Mouse (Mus musculus): ENCODE measurements around the gene Actn4.
A peak's percentile ranks its signal among the peaks of the same experiment; 100 is the strongest.
"Not testable (repeated sequence)": the region's sequence is repeated elsewhere in the genome, so short reads cannot be mapped to it uniquely, and the experiment has no call there.

Gene Actn4

GRCm38 (mm10) chr7:28921722-28922465 lies 40.2 kb downstream of the Actn4 start:
- DNase-seq, result peak; percentile 43

GRCm38 (mm10) chr7:28921178-28921577 lies 41.0 kb downstream of the Actn4 start:
- no peak for DNase-seq

- peak; percentile 58 for DNase-seq
Observed at GRCm38 (mm10) chr7:28919815-28920214, 42.3 kb downstream of the Actn4 start.

- no peak for DNase-seq
Observed at GRCm38 (mm10) chr7:28918540-28918939, 43.6 kb downstream of the Actn4 start.

- DNase-seq, result peak; percentile 47
Observed at GRCm38 (mm10) chr7:28917503-28918426, 44.4 kb downstream of the Actn4 start.

- DNase-seq, result no peak
Observed at GRCm38 (mm10) chr7:28916491-28916890, 45.6 kb downstream of the Actn4 start.

GRCm38 (mm10) chr7:28913171-28913570 lies 49.0 kb downstream of the Actn4 start:
- DNase-seq, result no peak

GRCm38 (mm10) chr7:28911632-28912031 lies 50.5 kb downstream of the Actn4 start:
- DNase-seq, result no peak

GRCm38 (mm10) chr7:28907195-28907594 lies 54.9 kb downstream of the Actn4 start:
- no peak for DNase-seq

- no peak for DNase-seq
Observed at GRCm38 (mm10) chr7:28903778-28904177, 58.4 kb downstream of the Actn4 start.

GRCm38 (mm10) chr7:28902809-28903208 lies 59.3 kb downstream of the Actn4 start:
- no peak for DNase-seq

- DNase-seq, result no peak
Observed at GRCm38 (mm10) chr7:28902180-28902579, 60.0 kb downstream of the Actn4 start.

GRCm38 (mm10) chr7:28901311-28902125 lies 60.6 kb downstream of the Actn4 start:
- no peak for DNase-seq

- no peak for DNase-seq
Observed at GRCm38 (mm10) chr7:28899972-28900371, 62.2 kb downstream of the Actn4 start.

GRCm38 (mm10) chr7:28897661-28898060 lies 64.5 kb downstream of the Actn4 start:
- no peak for DNase-seq

- no peak for DNase-seq
Observed at GRCm38 (mm10) chr7:28894942-28895341, 67.2 kb downstream of the Actn4 start.

GRCm38 (mm10) chr7:28893643-28894265 lies 68.4 kb downstream of the Actn4 start:
- DNase-seq, result no peak

GRCm38 (mm10) chr7:28892601-28893000 lies 69.5 kb downstream of the Actn4 start:
- DNase-seq, result no peak

- no peak for DNase-seq
Observed at GRCm38 (mm10) chr7:28888701-28889161, 73.4 kb downstream of the Actn4 start.

GRCm38 (mm10) chr7:28886486-28886885 lies 75.7 kb downstream of the Actn4 start:
- DNase-seq, result no peak

- not testable (repeated sequence) for DNase-seq
Observed at GRCm38 (mm10) chr7:28883704-28884103, 78.4 kb downstream of the Actn4 start.

GRCm38 (mm10) chr7:28883039-28883438 lies 79.1 kb downstream of the Actn4 start:
- DNase-seq, result no peak
